Mouse (Mus musculus) liver, adult 2 months (tissue): ENCODE measurements at regions not wholly inside any gene's neighbourhood (a gene's known extent, or its start where the extent isn't known, plus 50 kb on each side); places are given as distances from the start of the nearest gene placed in this dataset.

Experiments
- CTCF ChIP-seq: fragments of 200-500 bp; IDR thresholded peaks from 2 replicates; pipeline ENCODE4 v1.5.1; 2011; ENCODE audit warnings: low read depth, low read length, control low read depth
- POLR2A ChIP-seq: fragments of 200-500 bp; IDR thresholded peaks from 2 replicates; pipeline ENCODE4 v1.6.1; 2011; ENCODE audit warnings: low read length, control low read depth; ENCODE audit not compliant: insufficient read depth; ENCODE audit errors: extremely low read depth

GRCm38 (mm10) chr16:92966069-92966866, 140.3 kb upstream of the Runx1 start:
- TF ChIP-seq CTCF (no peak), POLR2A (no peak)
